Mouse (Mus musculus): ENCODE data around the gene Cep295nl. TPM values are rescaled to one million over a fixed set of nuclear protein-coding genes. Genes with fewer than 3 reads are reported as not detected.

The Cep295nl gene
- polyA plus RNA-seq, 1 experiment from 2014 or later, result 0.38 TPM

Other genes with a start within 250 kb of the Cep295nl start
- 0.12 and 0.14 TPM in 2 replicates for gene Dnah17, start 211.9 kb downstream of the Cep295nl start, polyA plus RNA-seq (2016; fragmentation: Nextera tagmentation; extraction: Ambion mirVana)
- gene Cyth1, start 93.9 kb downstream of the Cep295nl start, polyA plus RNA-seq (2016; fragmentation: Nextera tagmentation; extraction: Ambion mirVana), result 15.5 and 15.6 TPM in 2 replicates
- gene Usp36, start 52.3 kb downstream of the Cep295nl start, polyA plus RNA-seq (2016; fragmentation: Nextera tagmentation; extraction: Ambion mirVana), result 19.5 and 22.4 TPM in 2 replicates
- gene Timp2, start 13.2 kb upstream of the Cep295nl start, polyA plus RNA-seq (2016; fragmentation: Nextera tagmentation; extraction: Ambion mirVana), result 37.4 and 39.2 TPM in 2 replicates
- 5.1 and 6.2 TPM in 2 replicates for gene Lgals3bp, start 59.6 kb upstream of the Cep295nl start, polyA plus RNA-seq (2016; fragmentation: Nextera tagmentation; extraction: Ambion mirVana)
- 22.4 and 23.5 TPM in 2 replicates for gene Cant1, start 76.6 kb upstream of the Cep295nl start, polyA plus RNA-seq (2016; fragmentation: Nextera tagmentation; extraction: Ambion mirVana)
- gene C1qtnf1, start 85.7 kb upstream of the Cep295nl start, polyA plus RNA-seq (2016; fragmentation: Nextera tagmentation; extraction: Ambion mirVana), result 2.7 and 3.3 TPM in 2 replicates
- 5.1 and 7.8 TPM in 2 replicates for gene Engase, start 134.3 kb upstream of the Cep295nl start, polyA plus RNA-seq (2016; fragmentation: Nextera tagmentation; extraction: Ambion mirVana)

Data from heart, embryonic 10.5 days (tissue).